Mouse (Mus musculus): ENCODE data around the gene Suclg2.

The Suclg2 gene

GRCm38 (mm10) chr6:95469521-95469920 is 249.1 kb downstream of the Suclg2 start:
- peak; percentile 45 for DNase-seq (ENCODE audit: low read depth, low spot score)

GRCm38 (mm10) chr6:95465322-95465721 is 253.3 kb downstream of the Suclg2 start:
- DNase-seq (ENCODE audit: low read depth, low spot score) = no peak

GRCm38 (mm10) chr6:95459372-95459771 is 259.2 kb downstream of the Suclg2 start:
- DNase-seq (ENCODE audit: low read depth, low spot score) = no peak

DNA sequence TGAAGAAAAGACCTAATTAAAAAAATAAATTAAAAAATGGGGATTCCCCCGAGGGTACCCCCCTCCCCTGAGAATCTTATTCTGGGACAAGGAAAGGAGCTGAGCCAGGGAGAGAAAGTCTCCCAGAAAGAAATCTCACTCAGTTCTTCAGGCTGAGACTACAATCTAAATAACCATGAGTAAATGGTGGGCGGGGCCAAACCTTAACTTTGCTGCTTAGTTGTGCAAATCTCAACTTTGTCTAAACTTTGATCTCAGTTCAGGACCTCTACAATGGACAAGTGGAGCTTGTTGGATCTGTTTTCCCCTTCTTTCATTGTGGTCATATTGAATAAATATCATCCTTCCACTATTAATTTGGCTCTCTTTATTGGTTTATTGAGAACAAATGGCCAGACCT is 272.4 kb downstream of the Suclg2 start:
- no peak for DNase-seq (ENCODE audit: low read depth, low spot score)

- no peak for DNase-seq (ENCODE audit: low read depth, low spot score)
Observed at GRCm38 (mm10) chr6:95445036-95445435, 273.6 kb downstream of the Suclg2 start.

All from brain, adult 2 months (tissue).